Mouse (Mus musculus) heart, adult 2 months (tissue): ENCODE data around the gene Agpat2.

ENCODE experiments used
- CTCF ChIP-seq: fragments of 200-600 bp; IDR thresholded peaks from 2 replicates; pipeline ENCODE4 v1.8.1; 2022; ENCODE audit warnings: antibody characterized with exemption, mild to moderate bottlenecking, moderate library complexity
- POLR2A ChIP-seq: fragments of 200-500 bp; IDR thresholded peaks from 2 replicates; pipeline ENCODE4 v1.6.1; 2011; ENCODE audit warnings: mild to moderate bottlenecking, low read depth, low read length, control low read depth; ENCODE audit not compliant: insufficient read depth

DNA sequence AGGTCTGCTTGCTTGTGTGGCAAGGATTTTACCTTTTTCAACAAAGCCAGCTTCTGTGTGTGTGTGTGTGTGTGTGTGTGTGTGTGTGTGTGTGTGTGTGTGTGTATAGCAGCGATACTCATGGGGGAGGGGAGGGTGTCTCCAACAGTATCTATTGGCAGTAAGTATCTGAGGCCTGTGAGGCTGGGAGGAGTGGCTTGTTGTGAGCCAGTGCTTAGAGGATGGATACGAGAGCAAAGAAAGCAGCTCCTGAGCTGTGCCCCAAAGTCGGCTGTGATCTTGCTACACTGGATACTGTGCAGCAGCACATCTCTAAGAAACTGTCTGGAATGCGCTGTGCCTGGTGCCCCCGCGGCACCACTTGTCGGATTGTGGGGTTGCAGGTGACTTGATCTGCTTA, 13.7 kb upstream of the Agpat2 start:
- TF ChIP-seq POLR2A (no peak), CTCF (no peak)
